Mouse (Mus musculus): ENCODE measurements at regions not wholly inside any gene's neighbourhood (a gene's known extent, or its start where the extent isn't known, plus 50 kb on each side); places are given as distances from the start of the nearest gene placed in this dataset.

GRCm38 (mm10) chr7:37093721-37094120 is 395.8 kb downstream of the Tshz3 start:
- DNase-seq (ENCODE audit: low spot score), result no peak

GRCm38 (mm10) chr7:37095839-37096238 is 397.9 kb downstream of the Tshz3 start:
- no peak for DNase-seq (ENCODE audit: low spot score)

DNA sequence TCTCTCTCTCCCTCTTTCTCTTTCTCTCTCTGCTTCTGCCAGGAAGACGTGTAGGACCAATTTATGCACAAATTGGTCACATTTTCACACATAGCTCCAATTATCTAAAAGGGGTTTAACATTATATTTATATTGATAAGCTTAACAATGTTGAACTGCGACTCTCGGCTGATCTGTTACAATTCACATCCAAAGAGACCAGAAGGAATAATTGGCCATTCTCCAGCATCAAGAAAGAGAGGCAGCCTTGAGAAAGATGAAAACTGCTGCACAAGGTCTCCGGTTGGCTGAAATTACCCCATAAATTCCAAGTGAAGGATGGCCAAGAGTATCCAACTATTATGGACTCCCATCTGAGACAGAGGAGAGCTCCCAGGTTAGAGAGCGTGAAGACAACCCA is 398.4 kb downstream of the Tshz3 start:
- DNase-seq (ENCODE audit: low spot score), result no peak

GRCm38 (mm10) chr7:37098950-37099349 is 401.0 kb downstream of the Tshz3 start:
- DNase-seq (ENCODE audit: low spot score), result no peak

DNA sequence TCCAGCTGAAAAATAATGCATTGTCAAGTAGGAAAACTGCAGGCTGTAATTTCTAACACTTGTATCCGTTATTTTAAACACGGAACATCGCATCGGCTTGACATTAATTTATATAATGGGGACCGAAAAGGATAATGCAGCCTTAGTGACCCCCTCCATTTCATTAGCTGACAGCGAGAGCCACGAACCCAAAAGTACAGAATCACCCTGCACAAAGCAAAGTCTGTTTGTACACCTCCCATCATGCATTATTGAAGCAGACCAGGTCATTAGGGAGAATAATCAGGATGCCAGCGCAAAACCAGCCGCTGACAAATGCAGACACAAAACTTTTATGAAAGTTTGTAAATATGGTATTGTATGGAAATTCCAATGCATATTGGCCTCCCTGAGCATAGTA is 406.8 kb downstream of the Tshz3 start:
- DNase-seq (ENCODE audit: low spot score), result no peak

GRCm38 (mm10) chr7:37111071-37111470 is 413.2 kb downstream of the Tshz3 start:
- no peak for DNase-seq (ENCODE audit: low spot score)

- no peak for DNase-seq (ENCODE audit: low spot score)
Measured at GRCm38 (mm10) chr7:37120776-37121175, 422.9 kb downstream of the Tshz3 start.

DNA sequence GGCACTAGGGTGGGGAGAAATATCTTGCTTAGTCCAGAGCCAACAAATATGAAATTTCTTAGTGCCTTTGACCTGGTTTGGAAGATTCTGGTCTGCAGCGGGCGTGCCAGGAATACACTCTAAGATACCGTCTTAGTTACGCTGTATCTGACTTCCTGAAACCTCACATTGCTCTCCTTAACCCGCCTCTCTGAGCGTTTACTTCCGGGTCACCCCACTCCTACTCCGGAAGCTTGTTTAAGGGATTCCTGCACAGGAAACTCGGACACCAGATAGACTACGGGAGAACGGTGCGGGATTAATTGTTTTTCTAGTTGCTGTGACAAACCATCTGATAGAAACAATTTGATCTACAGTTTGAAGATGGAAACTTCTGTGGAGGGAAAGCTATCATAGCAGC is 442.3 kb downstream of the Tshz3 start:
- no peak for DNase-seq (ENCODE audit: low spot score)

- DNase-seq (ENCODE audit: low spot score), result no peak
Measured at GRCm38 (mm10) chr7:37142780-37143179, 444.9 kb downstream of the Tshz3 start.

DNA sequence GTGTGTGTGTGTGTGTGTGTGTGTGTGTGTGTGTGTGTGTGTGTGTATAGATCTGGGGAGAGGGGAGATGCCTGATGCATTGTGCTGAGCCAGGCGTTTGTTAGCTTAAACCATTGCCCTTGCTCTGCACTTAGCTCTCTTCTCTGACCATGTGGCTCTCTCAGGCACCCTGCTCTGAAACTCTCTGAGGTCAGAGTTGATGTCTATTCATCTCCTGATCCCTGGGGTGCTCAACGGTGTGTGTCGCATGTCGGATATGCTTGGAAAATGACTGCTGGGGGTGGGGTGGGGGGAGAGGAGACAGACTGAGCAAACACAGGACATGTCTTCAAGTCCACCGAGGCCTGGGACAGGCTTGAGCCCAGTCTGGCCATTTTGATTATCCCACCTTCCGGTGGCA is 446.4 kb downstream of the Tshz3 start:
- DNase-seq (ENCODE audit: low spot score), result no peak

DNA sequence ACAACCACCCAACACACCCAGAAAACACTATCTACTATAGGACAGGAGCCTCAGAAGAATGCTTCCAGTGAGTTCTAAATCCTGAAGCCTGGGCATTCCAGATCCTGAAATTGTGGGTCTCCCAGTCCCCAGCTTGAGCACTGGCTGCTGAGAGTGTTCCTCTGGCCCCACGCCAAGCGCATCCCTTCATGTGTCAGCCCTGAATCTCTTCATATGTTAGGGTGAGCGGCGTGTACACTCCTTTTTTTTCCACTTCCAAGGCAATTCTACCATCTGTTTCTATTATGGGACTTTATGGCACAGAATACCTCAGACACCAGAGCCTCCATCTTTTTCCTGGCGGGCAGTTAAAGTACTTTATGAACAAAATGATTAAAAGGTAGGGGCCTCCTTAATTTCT is 451.8 kb downstream of the Tshz3 start:
- no peak for DNase-seq (ENCODE audit: low spot score)

DNA sequence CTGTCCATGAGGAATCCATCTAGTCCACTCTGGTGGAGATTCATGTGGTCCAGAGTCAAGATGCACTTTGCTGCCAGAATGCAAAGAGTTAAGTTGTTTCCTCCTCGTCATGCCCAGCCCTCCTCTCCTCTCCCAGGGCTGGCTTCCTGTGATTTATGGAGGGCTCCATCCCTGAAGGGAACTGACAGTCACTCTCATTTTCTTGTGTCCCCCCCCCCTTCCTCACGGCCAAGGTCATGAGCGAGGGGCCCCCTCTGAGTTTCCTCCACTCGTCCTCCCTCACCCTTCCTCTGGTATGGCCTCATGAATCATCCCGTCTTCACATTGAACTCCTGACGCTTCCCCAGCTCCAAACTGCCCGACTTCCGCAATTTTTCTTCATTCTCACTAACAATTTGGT is 461.9 kb downstream of the Tshz3 start:
- no peak for DNase-seq (ENCODE audit: low spot score)

DNA sequence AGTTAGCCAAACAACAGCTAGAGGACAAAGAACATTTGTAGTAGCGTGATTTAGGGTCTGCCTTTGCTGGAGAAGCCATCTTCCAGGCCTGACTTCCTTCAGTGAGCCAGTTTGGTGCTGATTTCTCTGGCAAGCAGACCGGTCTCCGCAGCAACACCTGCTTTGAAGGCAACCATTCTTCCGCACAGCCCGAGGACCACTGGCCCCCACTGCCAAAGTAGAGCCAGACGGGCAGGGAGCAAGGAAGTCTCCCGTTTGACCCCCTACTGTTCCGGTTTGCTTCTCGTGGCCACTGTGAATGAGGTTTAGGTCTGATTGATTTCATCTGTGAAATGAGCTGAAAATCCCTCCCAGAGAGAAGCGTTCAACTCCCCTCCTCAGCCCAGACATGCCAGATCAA is 471.0 kb downstream of the Tshz3 start:
- DNase-seq (ENCODE audit: low spot score), result no peak

DNA sequence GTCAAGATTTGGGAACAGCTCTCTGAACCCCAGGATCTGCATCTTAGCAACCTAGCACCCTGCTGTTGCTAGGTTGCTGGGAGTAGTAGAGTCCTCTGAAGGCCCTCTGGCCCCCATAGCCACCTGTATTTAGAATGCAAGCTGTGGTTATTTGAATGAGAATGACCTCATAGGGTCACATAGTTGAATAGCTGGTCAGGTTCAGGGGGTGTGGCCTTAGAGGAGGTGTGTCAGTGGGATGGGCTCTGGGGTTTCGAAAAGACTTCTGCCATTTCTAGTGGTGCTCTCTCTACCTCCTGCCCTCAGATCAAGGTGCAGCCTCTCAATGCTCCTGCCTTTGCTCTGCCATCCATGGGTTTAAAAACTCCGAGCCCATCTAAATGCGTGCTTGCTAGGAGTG is 477.8 kb downstream of the Tshz3 start:
- no peak for DNase-seq (ENCODE audit: low spot score)

DNA sequence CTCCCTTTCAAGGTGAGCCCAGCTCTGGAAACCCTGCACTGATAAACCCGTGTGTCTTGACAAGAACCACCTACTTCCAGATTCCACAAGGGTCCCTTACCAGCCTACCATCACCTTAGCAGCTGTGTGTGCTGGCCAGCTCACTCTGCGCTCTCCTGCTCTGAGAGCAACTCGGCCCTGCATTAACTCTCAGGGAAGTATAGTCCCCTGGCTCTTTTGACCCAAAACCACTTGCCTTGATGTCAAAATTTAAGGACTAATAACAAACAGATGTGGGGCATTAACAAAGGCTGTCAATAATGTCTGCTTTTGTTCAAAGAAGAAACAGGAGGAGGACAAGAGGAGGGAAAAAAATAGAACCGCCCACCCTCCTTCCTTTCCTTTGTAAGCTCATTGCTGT is 480.3 kb downstream of the Tshz3 start:
- DNase-seq (ENCODE audit: low spot score), result no peak

GRCm38 (mm10) chr7:37179907-37180306 is 482.0 kb downstream of the Tshz3 start:
- no peak for DNase-seq (ENCODE audit: low spot score)

DNA sequence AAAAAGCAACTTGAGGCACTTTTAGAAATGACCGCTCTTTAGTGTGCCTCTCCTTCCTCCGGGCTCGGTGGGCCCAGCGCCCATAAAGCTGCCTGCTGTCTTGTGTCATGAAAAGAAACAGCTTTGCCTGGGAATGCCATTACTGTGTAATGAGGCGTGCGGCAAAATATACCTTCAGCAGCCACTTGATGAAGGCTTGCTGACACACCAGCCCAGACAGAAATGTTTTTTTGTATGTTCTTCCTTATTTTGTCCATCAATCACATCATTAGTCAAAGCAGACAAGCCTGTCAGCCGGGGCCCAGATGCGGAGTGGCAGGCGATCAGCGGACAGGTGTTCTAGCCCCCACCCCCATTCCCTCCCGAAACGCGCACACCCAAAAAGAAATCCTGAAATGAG is 482.5 kb downstream of the Tshz3 start:
- DNase-seq (ENCODE audit: low spot score), result no peak

DNA sequence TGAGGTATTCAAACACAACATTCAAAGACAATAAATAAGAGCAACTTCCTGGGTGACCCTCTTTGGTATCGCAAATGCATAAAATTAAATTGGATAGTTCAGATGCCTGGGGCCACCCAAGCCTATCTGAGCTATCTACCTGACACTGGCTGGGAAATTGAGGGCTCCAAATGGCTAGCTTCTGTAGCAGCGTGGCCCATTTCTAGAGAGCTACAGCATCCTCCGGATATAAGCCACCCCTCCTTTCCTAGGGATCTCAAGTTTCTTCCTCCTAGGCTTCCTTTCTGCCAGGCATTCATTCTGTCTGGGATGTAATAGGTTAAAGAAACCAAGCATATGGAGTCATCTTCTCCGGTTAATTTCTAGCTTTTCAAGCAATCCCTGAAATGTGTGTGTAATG is 483.2 kb downstream of the Tshz3 start:
- no peak for DNase-seq (ENCODE audit: low spot score)

- no peak for DNase-seq (ENCODE audit: low spot score)
Measured at GRCm38 (mm10) chr7:37192536-37192935, 494.6 kb downstream of the Tshz3 start.

DNA sequence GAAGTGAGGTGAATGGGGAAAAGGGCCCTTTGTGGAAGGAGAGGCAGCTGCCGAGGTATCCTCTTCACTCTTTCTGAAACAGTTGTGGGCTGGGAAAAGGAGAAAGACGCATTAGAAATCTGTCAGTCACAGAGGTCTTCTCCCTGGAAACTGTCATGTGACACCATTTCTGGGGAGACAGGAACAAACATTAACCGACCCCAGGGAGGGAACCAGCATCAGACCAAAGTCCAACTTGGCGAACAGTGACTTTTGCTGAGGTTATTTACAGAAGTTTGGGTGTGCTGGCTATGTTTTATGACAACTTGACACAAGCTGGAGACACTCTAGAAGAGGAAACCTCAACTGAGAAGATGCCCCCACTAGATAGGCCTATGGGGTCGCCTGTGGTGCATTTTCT is 506.9 kb downstream of the Tshz3 start:
- DNase-seq (ENCODE audit: low spot score), result no peak

DNA sequence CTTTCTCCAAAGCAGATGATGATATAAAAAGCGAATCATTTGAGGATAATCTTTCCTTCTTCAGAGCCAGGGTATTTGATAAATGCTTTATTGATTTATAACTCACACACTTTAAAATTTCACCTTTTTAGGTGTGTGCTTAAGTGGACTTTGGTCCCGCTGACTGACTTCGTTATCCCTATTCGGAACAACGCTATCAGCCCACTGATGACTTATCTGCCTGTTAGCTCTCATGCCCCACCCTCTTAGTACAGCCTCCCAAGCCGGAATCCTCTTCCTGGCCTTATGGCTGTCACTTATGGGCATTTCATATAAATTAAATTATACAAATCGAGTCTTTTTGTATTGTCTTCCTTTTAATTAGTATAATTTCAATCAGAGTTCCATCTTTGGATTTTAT is 510.4 kb downstream of the Tshz3 start:
- DNase-seq (ENCODE audit: low spot score), result no peak

GRCm38 (mm10) chr7:37213751-37214181 is 515.8 kb downstream of the Tshz3 start:
- no peak for DNase-seq (ENCODE audit: low spot score)

DNA sequence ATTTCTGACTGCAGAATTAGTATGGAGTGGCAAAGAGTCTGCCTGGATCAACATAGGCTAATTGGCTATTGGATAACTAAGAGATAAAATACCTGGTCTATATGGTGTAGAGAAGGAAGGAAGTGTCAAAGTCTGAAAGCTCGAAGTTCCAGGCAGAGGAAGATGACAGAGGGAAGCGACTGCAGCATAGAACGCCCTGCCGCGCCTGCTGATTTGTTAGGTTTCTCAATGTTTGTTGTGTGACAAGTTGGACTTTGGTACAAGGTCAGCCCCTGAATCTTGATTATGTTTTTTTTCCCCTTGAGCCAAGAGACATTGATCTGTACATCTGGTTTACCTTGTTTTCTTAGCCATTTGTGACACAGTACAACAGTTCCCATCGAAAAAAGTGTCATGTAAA is 517.6 kb downstream of the Tshz3 start:
- DNase-seq (ENCODE audit: low spot score), result no peak

DNA sequence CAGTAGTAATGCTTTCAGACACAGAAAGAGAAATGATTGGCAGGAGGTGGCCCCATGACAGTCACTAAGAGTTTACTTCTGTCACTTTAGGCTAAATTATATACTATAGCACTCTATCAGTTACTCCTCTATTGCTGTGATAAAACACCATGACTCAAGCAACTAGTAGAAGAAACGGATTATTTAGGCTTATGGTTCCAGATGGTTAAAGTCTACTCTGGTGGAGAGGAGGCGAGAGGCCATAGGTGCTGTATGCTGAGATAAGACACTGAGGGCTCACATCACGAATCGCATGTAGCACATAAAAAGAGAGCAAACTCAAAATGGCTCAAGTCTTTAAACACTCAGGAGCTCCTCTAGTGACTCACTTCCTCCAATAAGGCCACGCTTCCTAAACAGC is 522.6 kb downstream of the Tshz3 start:
- DNase-seq (ENCODE audit: low spot score), result no peak

- DNase-seq (ENCODE audit: low spot score), result no peak
Measured at GRCm38 (mm10) chr7:37226423-37226822, 528.5 kb downstream of the Tshz3 start.

All from ovary, adult 18-20 months (tissue).